Mouse (Mus musculus): ENCODE results near the gene Upf3b. TPM values are rescaled to one million over a fixed set of nuclear protein-coding genes. Genes with fewer than 3 reads are reported as not detected.

Upf3b gene
- total and polyA plus RNA-seq, 3 experiments, result 14.0 to 25.0 TPM; not detected in 1

GRCm38 (mm10) chrX:37125511-37125910, 15.4 kb upstream of the Upf3b start:
- H3K27ac ChIP-seq (ENCODE audit: control insufficient read depth, low read depth, low read length), result no peak overlapping the region
- H3K27me3 ChIP-seq (ENCODE audit: control insufficient read depth in 1 of 2, insufficient read depth in 2 of 2, low read length in 2 of 2), result no peaks in the 10 kb centered on the region
- no peaks in the 10 kb centered on the region for H3K9me3 ChIP-seq (replicated peaks; ENCODE audit: insufficient read depth, low read length)
- TF ChIP-seq POLR2AphosphoS5 (IDR thresholded peaks at IDR 0.05; ENCODE audit: borderline replicate concordance, low read depth, low read length), result no peak
- TF ChIP-seq RCOR1 (IDR thresholded peaks at IDR 0.05; ENCODE audit: low read depth, low read length), result no peak
- TF ChIP-seq ZMIZ1 (IDR thresholded peaks at IDR 0.05; ENCODE audit: low read depth, low read length), result no peak
- TF ChIP-seq CHD2 (IDR thresholded peaks at IDR 0.05; ENCODE audit: low read length), result no peak
- no peak for TF ChIP-seq MEF2A (IDR thresholded peaks at IDR 0.05; ENCODE audit: extremely low read depth, insufficient replicate concordance, low read depth, low read length, poor library complexity, severe bottlenecking)
- no peak for TF ChIP-seq TAL1 (IDR thresholded peaks at IDR 0.05; ENCODE audit: low read length)
- no peak for TF ChIP-seq NRF1 (IDR thresholded peaks at IDR 0.05; ENCODE audit: insufficient read depth, low read depth, low read length, poor library complexity, severe bottlenecking)
- TF ChIP-seq POLR2A (IDR thresholded peaks at IDR 0.05; ENCODE audit: control insufficient read depth in 1 of 2, insufficient read depth in 1 of 2, low read depth in 1 of 2, low read length in 2 of 2, poor library complexity in 1 of 2), result no peak
- no peak for TF ChIP-seq CHD1 (IDR thresholded peaks at IDR 0.05; ENCODE audit: low read depth, low read length)
- no peak for TF ChIP-seq MAX (IDR thresholded peaks at IDR 0.05; ENCODE audit: low read length)
- no peak for TF ChIP-seq BHLHE40 (IDR thresholded peaks at IDR 0.05; ENCODE audit: borderline replicate concordance, low read depth, low read length)
- no peak for TF ChIP-seq MAZ (IDR thresholded peaks at IDR 0.05; ENCODE audit: low read depth, low read length)
- no peak for TF ChIP-seq EP300 (IDR thresholded peaks at IDR 0.05; ENCODE audit: low read depth in 1 of 2, low read length in 2 of 2)
- no peak for TF ChIP-seq CTCF (IDR thresholded peaks at IDR 0.05 in 2 of 3, conservative IDR thresholded peaks at IDR 0.05 in 1 of 3; ENCODE audit: control insufficient read depth in 1 of 3, insufficient read depth in 1 of 3, low read depth in 2 of 3, low read length in 3 of 3, poor library complexity in 1 of 3, severe bottlenecking in 1 of 3)
- TF ChIP-seq TBP (IDR thresholded peaks at IDR 0.05; ENCODE audit: low read depth, low read length), result no peak
- H3K4me1 ChIP-seq (ENCODE audit: control insufficient read depth in 1 of 2, insufficient read depth in 2 of 2, low read length in 2 of 2), result peaks cover 0 to 7% of the 10 kb centered on the region in 2 experiments; a peak in 1 of 4 replicates
- no peak overlapping the region for H3K9ac ChIP-seq (ENCODE audit: control insufficient read depth, low read depth, low read length, poor library complexity, severe bottlenecking)
- peaks cover 20% of the 10 kb centered on the region for H3K79me2 ChIP-seq (ENCODE audit: control insufficient read depth, insufficient read depth, low read length, poor library complexity)
- H3K36me3 ChIP-seq (ENCODE audit: control insufficient read depth in 1 of 2, insufficient read depth in 2 of 2, low read length in 2 of 2), result peaks cover 0 to 4% of the 10 kb centered on the region in 2 experiments; a peak in 2 of 4 replicates
- no peak for DNase-seq (ENCODE audit: low read depth, low spot score)
- H3K4me3 ChIP-seq (ENCODE audit: control insufficient read depth in 1 of 2, insufficient read depth in 1 of 2, low read depth in 2 of 2, low read length in 2 of 2), result no peak overlapping the region

GRCm38 (mm10) chrX:37120212-37120611, 10.1 kb upstream of the Upf3b start:
- TF ChIP-seq EP300 (IDR thresholded peaks at IDR 0.05; ENCODE audit: low read depth in 1 of 2, low read length in 2 of 2) (no peak), MEF2A (IDR thresholded peaks at IDR 0.05; ENCODE audit: extremely low read depth, insufficient replicate concordance, low read depth, low read length, poor library complexity, severe bottlenecking) (no peak), ZNF384 (IDR thresholded peaks at IDR 0.05; ENCODE audit: low read depth, low read length) (no peak), UBTF (IDR thresholded peaks at IDR 0.05; ENCODE audit: borderline replicate concordance, insufficient read depth, low read depth, low read length) (no peak), RAD21 (IDR thresholded peaks at IDR 0.05; ENCODE audit: low read depth, low read length) (no peak), GATA1 (IDR thresholded peaks at IDR 0.05; ENCODE audit: low read depth, low read length) (no peak), ELF1 (IDR thresholded peaks at IDR 0.05; ENCODE audit: low read depth, low read length) (no peak), TBP (IDR thresholded peaks at IDR 0.05; ENCODE audit: low read depth, low read length) (no peak), MAFK (IDR thresholded peaks at IDR 0.05; ENCODE audit: borderline replicate concordance, low read depth, low read length) (no peak), ZC3H11A (IDR thresholded peaks at IDR 0.05; ENCODE audit: low read depth, low read length) (no peak), USF2 (IDR thresholded peaks at IDR 0.05; ENCODE audit: borderline replicate concordance in 1 of 2, insufficient read depth in 1 of 2, low read depth in 1 of 2, low read length in 2 of 2) (no peak), GABPA (IDR thresholded peaks at IDR 0.05; ENCODE audit: low read depth, low read length) (no peak), NRF1 (IDR thresholded peaks at IDR 0.05; ENCODE audit: insufficient read depth, low read depth, low read length, poor library complexity, severe bottlenecking) (no peak), MAX (IDR thresholded peaks at IDR 0.05; ENCODE audit: low read length) (no peak), MXI1 (IDR thresholded peaks at IDR 0.05; ENCODE audit: low read depth, low read length) (no peak), E2F4 (IDR thresholded peaks at IDR 0.05; ENCODE audit: borderline replicate concordance, low read depth, low read length) (no peak), MYC (IDR thresholded peaks at IDR 0.05; ENCODE audit: low read depth, low read length) (no peak), ZMIZ1 (IDR thresholded peaks at IDR 0.05; ENCODE audit: low read depth, low read length) (no peak), POLR2AphosphoS5 (IDR thresholded peaks at IDR 0.05; ENCODE audit: borderline replicate concordance, low read depth, low read length) (no peak), POLR2AphosphoS2 (IDR thresholded peaks at IDR 0.05; ENCODE audit: low read length) (no peak)
- Histone ChIP-seq H3K9ac (ENCODE audit: control insufficient read depth, low read depth, low read length, poor library complexity, severe bottlenecking) (no peak overlapping the region), H3K9me3 (replicated peaks; ENCODE audit: insufficient read depth, low read length) (no peaks in the 10 kb centered on the region), H3K36me3 (ENCODE audit: control insufficient read depth in 1 of 2, insufficient read depth in 2 of 2, low read length in 2 of 2) (no peaks in the 10 kb centered on the region), H3K4me1 (ENCODE audit: control insufficient read depth in 1 of 2, insufficient read depth in 2 of 2, low read length in 2 of 2) (no peaks in the 10 kb centered on the region), H3K79me2 (ENCODE audit: control insufficient read depth, insufficient read depth, low read length, poor library complexity) (no peaks in the 10 kb centered on the region), H3K27ac (ENCODE audit: control insufficient read depth, low read depth, low read length) (no peak overlapping the region), H3K27me3 (ENCODE audit: control insufficient read depth in 1 of 2, insufficient read depth in 2 of 2, low read length in 2 of 2) (peaks cover 0 to 2% of the 10 kb centered on the region in 2 experiments; a peak in 1 of 4 replicates), H3K4me3 (ENCODE audit: control insufficient read depth in 1 of 2, insufficient read depth in 1 of 2, low read depth in 2 of 2, low read length in 2 of 2) (no peak overlapping the region)
- no peak for DNase-seq (ENCODE audit: low read depth, low spot score)
